Mouse (Mus musculus) neural tube, embryonic 13.5 days (tissue): ENCODE measurements around the gene Dnajc19. TPM values are rescaled to one million over a fixed set of nuclear protein-coding genes. Genes with fewer than 3 reads are reported as not detected.

ENCODE experiments used
- ATAC-seq: fragments of 200-750 bp; cut with Nextera tagmentation; 2 replicates; pipeline ENCODE4 v1.8.0; 2017; ENCODE audit warnings: low read depth, mild to moderate bottlenecking, moderate TSS enrichment, moderate library complexity
- H3K27ac ChIP-seq: fragments of 300-500 bp; sonication (generic); replicated peaks from 2 replicates; pipeline ENCODE4 v1.5.1; 2015; ENCODE audit warnings: moderate library complexity, mild to moderate bottlenecking, inconsistent platforms
- H3K27me3 ChIP-seq: fragments of 300-500 bp; sonication (generic); 2 replicates; pipeline ENCODE4 v1.6.1; 2015; ENCODE audit warnings: mild to moderate bottlenecking, inconsistent platforms
- H3K36me3 ChIP-seq: fragments of 300-500 bp; sonication (generic); 2 replicates; pipeline ENCODE4 v1.6.1; 2015; ENCODE audit warnings: mild to moderate bottlenecking, inconsistent platforms
- H3K4me1 ChIP-seq: fragments of 300-500 bp; sonication (generic); replicated peaks from 2 replicates; pipeline ENCODE4 v1.6.1; 2015; ENCODE audit warnings: inconsistent platforms
- H3K4me2 ChIP-seq: fragments of 300-500 bp; sonication (generic); 2 replicates; pipeline ENCODE4 v1.6.1; 2015; ENCODE audit warnings: inconsistent platforms, mild to moderate bottlenecking, moderate library complexity
- H3K4me3 ChIP-seq: fragments of 300-500 bp; sonication (generic); 2 replicates; pipeline ENCODE4 v1.5.1; 2015; ENCODE audit warnings: mild to moderate bottlenecking, inconsistent platforms
- H3K9ac ChIP-seq: fragments of 300-500 bp; sonication (generic); 2 replicates; pipeline ENCODE4 v1.6.1; 2015; ENCODE audit warnings: moderate library complexity, mild to moderate bottlenecking, inconsistent platforms
- H3K9me3 ChIP-seq: fragments of 300-500 bp; sonication (generic); 2 replicates; pipeline ENCODE4 v1.6.1; 2016; ENCODE audit warnings: inconsistent platforms
- WGBS: fragments of 180-500 bp; shearing (Covaris S2); methylation state at CpG from one replicate; pipeline ENCODE4 v1.1.7; 2015; 5-methylcytosine and 5-hydroxymethylcytosine counted together
- polyA plus RNA-seq: library from polyadenylated mRNA; unstranded; fragments of >200 nt; fragmentation: Nextera tagmentation; extraction: Ambion mirVana; gene quantifications from 2 replicates; pipeline ENCODE4 v1.2.1, GENCODE M21; 2015

The Dnajc19 gene
- polyA plus RNA-seq = 114 and 130 TPM in 2 replicates

DNA sequence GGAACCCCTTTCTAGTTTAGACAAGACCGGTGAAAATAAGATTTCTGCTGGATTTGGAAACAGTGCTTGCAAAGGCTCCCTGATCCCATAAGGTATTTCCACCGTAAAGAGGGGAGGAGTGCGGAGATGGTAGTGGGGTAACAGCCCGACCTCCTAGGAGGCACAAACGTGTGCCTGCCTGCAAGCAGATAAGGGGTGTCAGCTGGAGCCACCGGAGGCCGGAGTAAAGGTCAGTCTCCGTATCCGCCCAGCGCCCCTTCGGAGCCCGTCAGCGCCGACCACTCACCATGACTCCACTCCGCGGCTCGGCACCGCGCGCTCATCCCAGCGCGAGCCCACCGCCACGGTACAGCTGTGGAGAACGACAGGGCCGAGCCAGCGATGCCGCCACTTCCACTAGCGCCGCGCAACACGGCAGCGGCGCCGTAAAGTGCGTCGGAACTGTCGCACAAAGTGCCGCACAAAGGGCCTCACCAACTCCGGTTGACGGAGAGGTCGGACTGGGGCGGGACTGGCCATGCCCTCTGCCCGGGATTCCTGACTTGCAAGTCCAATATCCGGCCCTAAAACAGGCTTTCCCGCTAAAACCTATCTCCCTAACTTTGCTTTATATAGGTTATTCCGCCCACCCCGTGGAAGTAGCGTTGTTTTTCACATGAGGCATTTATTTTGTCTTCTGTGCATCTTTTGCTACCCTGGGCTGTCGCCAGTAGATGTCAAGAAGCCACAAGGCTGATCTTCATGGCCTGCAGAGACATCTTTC lies at the start of gene Dnajc19:
Dnajc19 (minus strand) TSS at position 422 of the 763 bp plus-strand sequence.
- peak within 1 kb of the TSS; percentile 74 for H3K27ac ChIP-seq
- H3K4me2 ChIP-seq = peak within 1 kb of the TSS; percentile 67
- H3K4me3 ChIP-seq = peak within 1 kb of the TSS; percentile 70
- H3K4me1 ChIP-seq = peaks cover 20% of the 10 kb centered on the region
- peak; percentile 96 for ATAC-seq
- no peaks in the 10 kb centered on the region for H3K9me3 ChIP-seq
- WGBS = under 1% methylated on average over 50 of the region's 50 CpGs
- H3K36me3 ChIP-seq = peaks cover 20% of the 10 kb centered on the region
- H3K9ac ChIP-seq = peak within 1 kb of the TSS; percentile 87
- H3K27me3 ChIP-seq = no peaks in the 10 kb centered on the region

DNA sequence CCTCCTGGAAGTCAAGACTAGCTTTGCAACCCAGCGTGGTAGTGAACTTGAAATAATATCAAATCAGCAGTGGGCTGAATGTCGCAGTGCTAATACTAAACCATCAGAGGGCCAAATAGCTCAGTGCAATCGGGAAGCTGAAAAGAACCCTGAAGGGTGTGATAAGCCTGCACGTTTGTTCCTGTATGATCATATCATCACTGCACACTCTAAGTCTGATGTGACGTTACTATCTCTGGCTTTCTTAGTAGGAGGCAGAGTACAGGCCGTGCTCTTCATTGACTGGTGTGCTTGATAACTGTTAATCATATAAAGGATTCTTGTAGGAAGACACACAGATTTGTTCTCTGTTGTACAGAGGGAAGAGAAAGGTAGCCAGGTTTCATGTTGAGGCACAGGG lies 48.8 kb upstream of the Dnajc19 start:
- H3K36me3 ChIP-seq = no peaks in the 10 kb centered on the region
- 93% methylated on average over 6 of the region's 6 CpGs for WGBS
- no peaks in the 10 kb centered on the region for H3K27me3 ChIP-seq
- no peaks in the 10 kb centered on the region for H3K9me3 ChIP-seq
- no peak for ATAC-seq
- H3K27ac ChIP-seq = no peak overlapping the region
- no peaks in the 10 kb centered on the region for H3K4me1 ChIP-seq
- H3K4me2 ChIP-seq = no peak overlapping the region
- no peak overlapping the region for H3K9ac ChIP-seq
- no peak overlapping the region for H3K4me3 ChIP-seq

DNA sequence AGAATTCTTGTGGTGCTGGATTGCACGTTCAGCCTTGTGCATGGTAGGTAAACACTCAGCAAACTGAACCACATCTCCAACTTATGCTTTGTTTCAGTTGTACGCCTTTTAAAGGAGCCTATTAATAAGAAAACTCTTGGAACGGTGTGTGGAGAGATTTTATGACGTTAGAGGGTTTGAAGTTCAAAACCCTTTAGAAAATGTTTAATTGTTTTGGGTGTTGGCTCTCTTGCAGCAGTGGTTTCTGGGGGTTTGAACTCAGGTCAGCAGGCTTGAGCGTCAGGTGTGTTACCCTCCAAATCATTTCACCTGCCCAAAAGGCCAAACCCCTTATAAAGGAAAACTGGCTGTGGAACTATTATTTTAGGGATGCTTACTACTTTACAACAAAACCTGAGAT lies 40.2 kb upstream of the Dnajc19 start:
- 87% methylated on average over 5 of the region's 5 CpGs for WGBS
- Histone ChIP-seq H3K4me2 (no peak overlapping the region), H3K4me3 (no peak overlapping the region), H3K27me3 (no peaks in the 10 kb centered on the region), H3K27ac (no peak overlapping the region), H3K4me1 (no peaks in the 10 kb centered on the region), H3K9me3 (no peaks in the 10 kb centered on the region), H3K9ac (no peak overlapping the region), H3K36me3 (no peaks in the 10 kb centered on the region)
- ATAC-seq = no peak

DNA sequence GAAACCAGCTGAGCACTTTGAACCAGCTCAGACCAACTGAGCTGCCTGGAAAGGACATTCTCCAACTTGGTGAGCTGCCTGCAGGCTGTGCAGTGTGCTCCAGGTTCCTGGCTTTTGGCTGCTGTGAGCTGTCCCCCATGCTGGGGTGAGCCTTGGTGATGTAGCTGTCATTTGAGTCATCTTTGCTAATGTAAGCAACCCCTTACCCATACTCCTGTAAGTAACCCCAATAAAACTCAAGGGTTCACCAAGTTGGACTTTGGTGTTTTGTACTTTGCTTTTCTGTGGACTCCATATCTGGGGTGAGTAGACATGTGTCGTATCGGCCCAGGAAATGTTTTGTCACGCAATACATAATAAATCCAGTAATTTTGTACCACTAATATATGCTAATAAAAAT lies 39.7 kb upstream of the Dnajc19 start:
- no peak overlapping the region for H3K27ac ChIP-seq
- H3K4me2 ChIP-seq = no peak overlapping the region
- no peak overlapping the region for H3K9ac ChIP-seq
- WGBS = 100% methylated on average over 3 of the region's 3 CpGs
- H3K9me3 ChIP-seq = no peaks in the 10 kb centered on the region
- H3K4me3 ChIP-seq = no peak overlapping the region
- H3K4me1 ChIP-seq = peaks cover 3% of the 10 kb centered on the region; the same call in 1 of the 2 replicates
- no peak for ATAC-seq
- H3K27me3 ChIP-seq = no peaks in the 10 kb centered on the region
- H3K36me3 ChIP-seq = no peaks in the 10 kb centered on the region

DNA sequence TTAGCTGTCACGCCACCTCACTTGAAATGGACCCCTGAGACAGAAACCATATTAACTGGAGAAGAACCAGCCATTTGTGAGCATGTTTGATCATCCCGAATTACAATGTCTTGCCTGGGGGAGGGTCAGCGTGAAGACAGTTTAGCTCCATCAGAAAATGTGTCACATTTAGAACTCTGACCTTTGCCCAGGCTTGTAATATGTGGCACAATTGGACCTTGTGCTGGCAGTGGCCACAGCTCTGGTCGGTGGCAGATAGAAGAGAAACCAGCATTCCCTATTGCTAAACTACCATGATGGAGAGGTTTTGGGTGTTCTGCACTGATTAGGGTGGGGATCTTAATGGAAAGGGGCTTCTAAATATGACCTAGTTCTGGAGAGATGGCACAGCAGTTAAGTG lies 38.7 kb upstream of the Dnajc19 start:
- no peak overlapping the region for H3K9ac ChIP-seq
- H3K4me2 ChIP-seq = no peak overlapping the region
- peaks cover 9% of the 10 kb centered on the region; the same call in 1 of the 2 replicates for H3K4me1 ChIP-seq
- no peaks in the 10 kb centered on the region for H3K27me3 ChIP-seq
- no peak overlapping the region for H3K4me3 ChIP-seq
- no peak for ATAC-seq
- no peak overlapping the region for H3K27ac ChIP-seq
- H3K9me3 ChIP-seq = no peaks in the 10 kb centered on the region
- H3K36me3 ChIP-seq = no peaks in the 10 kb centered on the region
- WGBS = 57% methylated on average over 4 of the region's 4 CpGs

DNA sequence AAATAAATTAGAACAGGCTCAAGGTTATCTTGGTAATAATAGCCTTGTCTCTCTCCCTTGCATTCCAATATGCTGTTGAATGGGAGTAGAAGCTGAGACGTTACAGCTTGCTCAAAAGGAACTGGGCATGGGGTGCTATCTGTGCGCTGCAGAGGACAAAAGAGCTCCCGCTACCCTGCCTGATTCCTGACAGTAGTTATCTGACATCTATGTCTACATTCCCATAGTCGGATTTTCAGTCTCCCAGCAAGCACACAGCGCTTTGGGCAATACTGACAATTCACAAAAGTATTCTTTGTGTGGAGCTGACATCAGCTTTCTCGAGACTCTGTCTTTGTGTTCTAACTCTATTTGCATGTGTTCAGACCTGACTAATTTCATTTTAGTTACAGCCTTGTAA lies 34.7 kb upstream of the Dnajc19 start:
- Histone ChIP-seq H3K4me3 (no peak overlapping the region), H3K4me1 (peaks cover 9% of the 10 kb centered on the region; the same call in 1 of the 2 replicates), H3K36me3 (no peaks in the 10 kb centered on the region), H3K27ac (no peak overlapping the region), H3K9ac (no peak overlapping the region), H3K9me3 (no peaks in the 10 kb centered on the region), H3K4me2 (0 out of 2 replicates have a peak overlapping the region, but pooled peaks have one; percentile 6), H3K27me3 (no peaks in the 10 kb centered on the region)
- ATAC-seq = no peak
- WGBS = 15% methylated on average over 6 of the region's 6 CpGs

DNA sequence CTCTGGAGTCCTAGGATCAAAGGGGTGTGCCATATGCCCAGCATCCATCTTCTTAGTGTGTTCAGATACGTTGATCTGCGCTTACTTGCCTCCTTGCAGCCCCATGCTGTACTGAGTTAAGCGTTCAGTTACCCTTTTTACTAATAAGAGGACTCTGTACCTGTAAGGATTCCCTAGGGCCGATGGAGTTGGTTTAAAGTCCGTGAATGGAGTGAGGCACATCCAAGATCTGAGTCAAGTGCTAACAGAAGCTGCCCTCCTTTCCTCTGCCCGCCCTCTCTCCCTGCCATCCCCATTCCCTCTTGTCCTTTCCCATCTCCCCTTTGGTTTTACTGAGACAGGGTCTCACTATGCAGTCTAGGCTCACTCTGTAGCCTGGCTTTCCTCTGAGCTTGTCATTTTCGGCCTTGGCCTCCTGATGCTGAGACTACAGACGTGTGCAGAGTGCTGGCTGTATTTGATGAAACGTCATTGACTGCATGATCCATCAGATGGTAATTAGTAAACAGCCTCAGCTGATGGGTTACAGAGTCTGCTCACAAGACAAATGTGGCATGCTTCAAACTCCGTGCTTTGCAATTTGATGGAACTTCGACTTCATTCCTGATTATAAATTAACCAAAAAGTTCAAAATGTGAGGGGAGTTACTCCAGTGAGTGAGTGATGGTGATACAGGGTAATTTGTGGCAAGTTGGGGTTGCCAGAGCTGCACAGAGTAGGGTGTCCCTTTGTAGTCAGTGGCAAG lies 31.0 kb upstream of the Dnajc19 start:
- H3K27me3 ChIP-seq = no peaks in the 10 kb centered on the region
- no peaks in the 10 kb centered on the region for H3K36me3 ChIP-seq
- no peak overlapping the region for H3K9ac ChIP-seq
- H3K4me1 ChIP-seq = peaks cover 11% of the 10 kb centered on the region
- no peak overlapping the region for H3K4me2 ChIP-seq
- no peak for ATAC-seq
- H3K4me3 ChIP-seq = no peak overlapping the region
- no peak overlapping the region for H3K27ac ChIP-seq
- H3K9me3 ChIP-seq = no peaks in the 10 kb centered on the region
- WGBS = 76% methylated on average over 11 of the region's 11 CpGs

DNA sequence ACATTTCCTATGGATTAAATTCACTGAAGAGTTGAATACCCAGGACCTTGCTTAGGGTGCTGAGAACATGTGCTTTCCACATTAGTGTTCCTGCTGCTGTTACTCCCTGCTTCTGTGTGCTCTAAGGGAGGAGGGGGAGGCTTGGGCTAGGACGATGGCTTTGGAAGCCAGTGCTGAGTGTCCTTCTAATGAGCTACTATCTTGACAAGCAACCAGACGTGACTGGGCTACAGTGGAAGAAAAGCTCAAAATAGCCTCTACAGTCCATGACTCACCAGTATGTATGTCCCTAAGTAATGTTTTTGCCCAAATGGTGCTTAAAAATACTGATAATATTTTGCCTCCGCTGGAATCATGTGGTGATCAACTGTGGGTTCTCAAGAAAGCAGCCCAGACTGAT lies 26.5 kb upstream of the Dnajc19 start:
- ATAC-seq = no peak
- H3K9me3 ChIP-seq = no peaks in the 10 kb centered on the region
- H3K27me3 ChIP-seq = no peaks in the 10 kb centered on the region
- no peak overlapping the region for H3K4me2 ChIP-seq
- H3K36me3 ChIP-seq = no peaks in the 10 kb centered on the region
- H3K9ac ChIP-seq = no peak overlapping the region
- WGBS = 73% methylated on average over 3 of the region's 3 CpGs
- no peak overlapping the region for H3K4me3 ChIP-seq
- no peak overlapping the region for H3K27ac ChIP-seq
- peaks cover 25% of the 10 kb centered on the region for H3K4me1 ChIP-seq

DNA sequence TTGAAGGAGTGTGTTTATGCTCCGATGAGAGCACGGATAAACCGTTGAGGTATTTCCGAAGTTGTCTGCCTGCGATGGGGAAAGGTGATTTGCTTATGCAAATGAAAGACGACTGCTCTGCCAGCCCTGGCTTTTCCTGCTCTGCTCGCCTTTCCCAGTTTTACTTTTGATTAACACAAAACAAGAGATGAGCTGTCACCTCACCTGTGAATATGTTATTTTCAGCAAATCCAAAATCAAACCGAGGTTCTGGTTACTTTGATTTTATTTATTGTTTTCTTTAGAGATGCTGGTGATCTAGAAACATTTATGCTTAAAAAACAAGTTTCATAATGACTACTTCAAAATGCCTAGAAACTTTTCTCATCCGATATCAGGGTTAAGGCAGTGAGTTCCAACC lies 25.3 kb upstream of the Dnajc19 start:
- Histone ChIP-seq H3K4me2 (peak overlapping the region; percentile 41), H3K9me3 (no peaks in the 10 kb centered on the region), H3K9ac (no peak overlapping the region), H3K27ac (no peak overlapping the region), H3K4me3 (no peak overlapping the region), H3K27me3 (no peaks in the 10 kb centered on the region), H3K4me1 (peaks cover 25% of the 10 kb centered on the region), H3K36me3 (no peaks in the 10 kb centered on the region)
- 19% methylated on average over 9 of the region's 9 CpGs for WGBS
- no peak for ATAC-seq

DNA sequence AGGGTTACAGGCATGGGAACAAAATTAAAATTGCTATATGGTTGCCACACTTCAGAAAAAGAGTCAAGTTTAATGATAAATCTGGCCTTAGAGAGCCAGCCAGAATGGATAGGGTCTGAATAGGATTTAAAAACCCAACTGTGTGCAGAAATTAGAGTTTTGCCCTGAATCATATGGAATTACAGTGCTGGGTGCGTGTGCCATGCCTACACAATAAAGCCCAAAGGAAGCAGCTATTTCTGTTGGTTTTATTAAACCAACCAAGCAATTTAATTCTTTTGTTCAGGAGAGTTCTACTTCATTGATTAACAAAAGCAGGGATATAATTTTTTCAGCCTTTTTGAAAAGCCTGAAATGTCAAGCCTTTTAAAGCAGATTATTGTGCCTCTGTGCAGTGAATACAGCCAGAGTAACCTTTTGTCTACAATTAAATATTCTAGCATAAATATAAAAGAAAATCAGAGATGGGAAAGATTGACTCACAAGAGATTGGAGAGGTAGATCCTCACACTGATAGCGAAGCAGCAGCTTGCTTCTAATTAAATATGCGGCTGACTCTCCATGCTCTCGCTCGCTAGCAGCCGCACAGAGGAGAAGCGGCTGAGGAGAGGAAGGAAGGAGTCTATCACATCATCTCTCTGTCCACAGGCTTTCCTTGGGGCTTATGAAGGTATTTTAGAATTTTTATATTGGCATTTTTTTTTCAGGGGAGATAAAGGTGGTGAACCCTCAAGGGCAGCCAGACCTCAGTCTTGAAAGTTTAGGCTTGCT lies 23.0 kb upstream of the Dnajc19 start:
- Histone ChIP-seq H3K27me3 (no peaks in the 10 kb centered on the region), H3K4me1 (peaks cover 25% of the 10 kb centered on the region), H3K36me3 (no peaks in the 10 kb centered on the region), H3K4me3 (no peak overlapping the region), H3K4me2 (peak overlapping the region; percentile 34), H3K27ac (no peak overlapping the region), H3K9ac (peak overlapping the region; percentile 45; the same call in 1 of the 2 replicates), H3K9me3 (no peaks in the 10 kb centered on the region)
- ATAC-seq = peak; percentile 79; the same call in 1 of the 2 replicates
- WGBS = 8% methylated on average over 7 of the region's 7 CpGs

DNA sequence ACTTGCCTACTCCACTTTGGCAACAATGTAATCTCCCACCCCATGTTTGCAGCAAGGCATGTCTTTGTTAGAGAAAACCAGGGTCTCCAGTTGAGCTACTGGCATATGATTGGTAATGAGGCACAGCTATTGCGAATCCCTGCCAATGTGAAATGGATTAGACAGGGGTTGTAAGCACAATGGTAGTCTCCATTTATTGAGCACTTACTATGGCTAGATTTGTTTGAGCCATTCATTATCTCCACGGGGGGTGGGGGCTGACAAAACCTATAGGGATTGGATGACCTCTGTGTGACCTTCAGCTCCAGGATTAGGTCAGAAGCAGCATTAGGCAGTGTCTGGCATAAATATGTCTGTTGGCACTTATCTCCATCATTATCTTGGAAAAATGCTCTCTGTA lies 21.8 kb upstream of the Dnajc19 start:
- no peaks in the 10 kb centered on the region for H3K36me3 ChIP-seq
- no peak for ATAC-seq
- H3K4me3 ChIP-seq = no peak overlapping the region
- H3K4me1 ChIP-seq = peaks cover 25% of the 10 kb centered on the region
- no peaks in the 10 kb centered on the region for H3K9me3 ChIP-seq
- H3K4me2 ChIP-seq = no peak overlapping the region
- no peak overlapping the region for H3K9ac ChIP-seq
- H3K27me3 ChIP-seq = no peaks in the 10 kb centered on the region
- 27% methylated on average over 2 of the region's 2 CpGs for WGBS
- no peak overlapping the region for H3K27ac ChIP-seq

DNA sequence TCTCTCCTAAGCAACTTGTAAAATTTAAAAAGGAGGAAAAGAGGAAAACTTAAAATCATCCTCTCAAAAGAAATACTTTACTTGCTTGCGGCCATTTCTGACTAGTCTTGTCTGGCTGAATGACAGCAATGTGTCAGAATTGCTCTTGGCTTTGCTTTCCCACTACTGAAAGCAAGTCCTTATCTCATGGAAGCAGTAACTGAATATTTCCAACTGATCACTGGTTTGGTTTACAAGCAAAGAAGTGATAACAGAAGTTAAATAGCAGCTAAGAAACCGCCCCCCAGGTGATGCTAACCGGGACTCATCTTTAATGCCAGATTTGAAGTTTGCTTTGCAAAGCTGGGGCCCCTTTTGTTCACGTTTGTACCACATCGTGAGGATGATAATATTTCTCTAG lies 2.5 kb upstream of the Dnajc19 start:
- no peak overlapping the region for H3K27ac ChIP-seq
- H3K9ac ChIP-seq = no peak overlapping the region
- WGBS = 78% methylated on average over 5 of the region's 5 CpGs
- no peak overlapping the region for H3K4me3 ChIP-seq
- no peaks in the 10 kb centered on the region for H3K9me3 ChIP-seq
- peaks cover 20% of the 10 kb centered on the region for H3K4me1 ChIP-seq
- no peak overlapping the region for H3K4me2 ChIP-seq
- ATAC-seq = no peak
- peaks cover 5% of the 10 kb centered on the region; the same call in 1 of the 2 replicates for H3K36me3 ChIP-seq
- no peaks in the 10 kb centered on the region for H3K27me3 ChIP-seq
